Mouse (Mus musculus): Measurements from ENCODE around the gene Evx2.

Gene Evx2

GRCm38 (mm10) chr2:74663291-74663925 lies 4.1 kb upstream of the Evx2 start:
- no peak for DNase-seq (ENCODE audit: low spot score)

GRCm38 (mm10) chr2:74661685-74662084 lies 2.3 kb upstream of the Evx2 start:
- DNase-seq (ENCODE audit: low spot score) = no peak

GRCm38 (mm10) chr2:74660421-74661375 lies 1.3 kb upstream of the Evx2 start:
- DNase-seq (ENCODE audit: low spot score) = no peak

GRCm38 (mm10) chr2:74658667-74659371 lies 538 bp downstream of the Evx2 start:
- no peak for DNase-seq (ENCODE audit: low spot score)

GRCm38 (mm10) chr2:74658024-74658666 lies 1.2 kb downstream of the Evx2 start:
- DNase-seq (ENCODE audit: low spot score) = no peak

- DNase-seq (ENCODE audit: low spot score) = no peak
Observed at GRCm38 (mm10) chr2:74657251-74658023, 1.9 kb downstream of the Evx2 start.

GRCm38 (mm10) chr2:74656632-74657021 lies 2.7 kb downstream of the Evx2 start:
- DNase-seq (ENCODE audit: low spot score) = no peak

- no peak for DNase-seq (ENCODE audit: low spot score)
Observed at GRCm38 (mm10) chr2:74655821-74656631, 3.3 kb downstream of the Evx2 start.

GRCm38 (mm10) chr2:74655420-74655781 lies 4.0 kb downstream of the Evx2 start:
- no peak for DNase-seq (ENCODE audit: low spot score)

GRCm38 (mm10) chr2:74654743-74655419 lies 4.5 kb downstream of the Evx2 start:
- no peak for DNase-seq (ENCODE audit: low spot score)

- no peak for DNase-seq (ENCODE audit: low spot score)
Observed at GRCm38 (mm10) chr2:74653781-74654535, 5.4 kb downstream of the Evx2 start.

- no peak for DNase-seq (ENCODE audit: low spot score)
Observed at GRCm38 (mm10) chr2:74652996-74653340, 6.4 kb downstream of the Evx2 start.

- no peak for DNase-seq (ENCODE audit: low spot score)
Observed at GRCm38 (mm10) chr2:74647082-74647864, 12.1 kb downstream of the Evx2 start.

- no peak for DNase-seq (ENCODE audit: low spot score)
Observed at GRCm38 (mm10) chr2:74645631-74646030, 13.7 kb downstream of the Evx2 start.

GRCm38 (mm10) chr2:74642431-74642830 lies 16.9 kb downstream of the Evx2 start:
- no peak for DNase-seq (ENCODE audit: low spot score)

- no peak for DNase-seq (ENCODE audit: low spot score)
Observed at GRCm38 (mm10) chr2:74635412-74635811, 23.9 kb downstream of the Evx2 start.

GRCm38 (mm10) chr2:74620368-74620767 lies 39.0 kb downstream of the Evx2 start:
- no peak for DNase-seq (ENCODE audit: low spot score)

- no peak for DNase-seq (ENCODE audit: low spot score)
Observed at GRCm38 (mm10) chr2:74619676-74620246, 39.6 kb downstream of the Evx2 start.

Data from c-Kit-positive CD71-positive TER-119-positive erythroid progenitor cells, embryonic 14.5 days (primary cell).